Mouse (Mus musculus) T-helper 17 cell (primary cell): ENCODE data around the gene Gm3383.
"Not testable (repeated sequence)": the region's sequence is repeated elsewhere in the genome, so short reads cannot be mapped to it uniquely, and the experiment has no call there.

Experiments used
- in situ Hi-C, 2 experiments: fragments of 300-600 bp; cut with MboI, MseI; formaldehyde crosslinking; loops; 1 replicate in 1 of 2; 2 replicates in 1 of 2; pipeline ENCODE4 v1.15.1; 2025; ENCODE audit warnings: high pct_unique_total_duplicates in 2 of 2

Gm3383 gene

DNA sequence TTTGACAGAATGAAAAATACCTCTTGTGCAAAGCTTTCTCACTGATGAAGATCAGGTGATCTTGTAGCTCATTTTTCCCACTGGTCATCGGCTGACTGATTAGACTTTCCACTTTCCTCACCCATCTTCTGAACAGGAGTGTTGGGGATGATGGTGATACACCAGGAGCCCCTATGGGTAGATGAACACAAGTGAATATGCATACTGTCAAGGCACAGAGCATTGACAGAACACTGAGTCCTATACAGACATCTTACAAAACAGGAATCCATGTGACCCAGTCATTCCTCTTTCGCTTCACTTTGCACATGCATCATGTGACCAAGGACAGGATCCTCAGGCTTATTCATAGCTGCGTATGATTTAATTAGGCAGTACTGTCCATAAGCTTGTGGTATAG lies at the start of gene Gm3383:
Gene Gm3383 (minus strand): TSS at position 101 of the 400 bp plus-strand sequence.
- in situ Hi-C loops: not testable (repeated sequence)

DNA sequence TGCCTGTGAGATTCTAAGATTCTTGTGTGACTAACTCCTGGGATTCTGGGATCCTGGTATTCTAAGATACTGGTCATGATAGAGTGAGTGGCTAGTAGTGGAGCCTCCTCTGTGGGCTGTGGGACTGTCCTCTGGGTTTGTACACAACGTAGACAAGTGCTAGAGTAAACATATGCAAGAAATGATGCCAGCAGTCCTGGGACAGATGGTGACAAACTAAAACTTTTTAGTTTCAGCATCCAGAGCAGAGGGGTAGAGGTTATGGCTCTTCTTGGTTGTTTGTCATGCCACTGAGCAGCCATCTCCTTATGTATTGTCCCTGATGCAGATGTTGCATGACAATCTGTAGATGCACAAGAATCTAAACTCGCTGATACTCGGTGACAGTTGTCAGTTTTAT lies 48.1 kb upstream of the Gm3383 start:
- in situ Hi-C loops: loop anchor here (25.0 kb wide), 2 partner anchors 369 to 1194 kb away; partner anchors contain the start of genes Gm3187 (in 1 of the 2), Gm3239 (in 1 of the 2) and Gm8246 (in 1 of the 2)

DNA sequence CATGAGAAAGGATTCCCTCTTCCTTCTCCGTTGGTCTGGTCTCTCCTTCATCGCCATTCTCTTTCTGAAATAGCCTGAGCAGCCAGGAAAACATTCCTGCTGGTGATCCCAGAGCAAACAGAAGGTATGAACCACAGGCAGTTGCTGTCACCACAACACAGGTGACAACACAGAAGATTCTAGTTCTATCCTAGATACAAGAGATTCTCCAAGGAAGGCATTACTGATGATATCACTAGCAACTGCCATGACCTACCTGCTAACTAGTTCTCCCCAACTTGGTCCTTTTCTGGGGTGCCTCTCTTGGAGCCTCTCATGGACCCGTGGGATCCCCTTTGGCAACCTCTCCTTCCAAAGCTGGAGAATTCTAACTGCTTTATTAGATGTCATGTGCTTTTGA lies 22.4 kb upstream of the Gm3383 start, which contains the start of gene Gm3424:
Gene Gm3424 (minus strand): TSS at position 101 of the 400 bp plus-strand sequence.
- in situ Hi-C loops: loop anchor here in 1 of 2 experiments (25.0 kb wide), 1 partner anchor 593 kb away; no protein-coding TSS in a partner anchor

DNA sequence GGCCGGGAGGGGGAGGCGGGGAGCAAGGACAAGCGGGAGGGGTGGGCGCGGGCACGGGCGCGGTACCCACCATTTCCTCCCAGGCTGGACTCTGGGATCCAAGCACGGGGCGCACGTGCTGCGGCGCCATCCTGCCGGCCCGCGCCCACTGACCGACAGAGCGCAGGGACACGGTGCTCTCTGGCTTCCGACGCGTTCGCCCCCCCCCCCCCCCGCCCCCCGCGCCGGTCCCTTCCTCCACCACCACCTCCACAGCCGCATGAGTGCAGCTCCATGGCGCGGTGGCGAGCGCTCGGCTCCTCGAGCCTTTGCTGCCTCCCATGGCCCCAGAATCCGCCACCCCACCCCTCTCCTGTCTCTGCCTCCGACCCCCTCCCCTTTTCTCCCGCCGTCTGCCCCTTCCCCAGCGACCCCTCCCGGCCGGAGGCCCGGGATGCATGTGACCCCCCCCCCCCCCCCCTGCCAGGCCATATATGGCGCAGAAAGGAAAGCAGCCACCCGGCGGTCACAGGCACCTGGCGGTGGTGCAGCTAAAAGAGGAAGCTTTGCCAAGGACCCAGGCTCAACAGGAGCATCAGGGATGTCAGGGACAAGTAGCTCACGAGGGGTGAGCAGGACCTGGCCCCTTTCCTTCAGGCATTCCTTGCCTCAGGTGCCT lies 5.0 kb upstream of the Gm3383 start:
- in situ Hi-C loops: not testable (repeated sequence)

DNA sequence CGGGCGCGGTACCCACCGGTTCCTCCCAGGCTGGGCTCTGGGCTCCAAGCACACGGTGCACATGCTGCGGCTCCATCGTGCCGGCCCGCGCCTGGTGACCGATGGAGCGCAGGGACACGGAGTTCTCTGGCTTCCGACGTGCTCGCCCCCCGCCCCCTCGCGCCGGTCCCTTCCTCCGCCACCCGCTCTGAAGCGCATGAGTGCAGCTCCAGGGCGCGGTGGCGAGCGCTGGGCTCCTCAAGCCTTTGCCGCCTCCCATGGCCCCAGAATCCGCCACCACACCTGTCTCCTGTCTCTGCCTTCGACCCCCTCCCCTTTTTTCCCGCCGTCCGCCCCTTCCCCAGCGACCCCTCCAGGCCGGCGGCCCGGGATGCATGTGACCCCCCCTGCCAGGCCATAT lies 66.3 kb downstream of the Gm3383 start, which contains the start of gene Gm3373:
Gene Gm3373 (minus strand): TSS at position 101 of the 400 bp plus-strand sequence.
- in situ Hi-C loops: not testable (repeated sequence)

DNA sequence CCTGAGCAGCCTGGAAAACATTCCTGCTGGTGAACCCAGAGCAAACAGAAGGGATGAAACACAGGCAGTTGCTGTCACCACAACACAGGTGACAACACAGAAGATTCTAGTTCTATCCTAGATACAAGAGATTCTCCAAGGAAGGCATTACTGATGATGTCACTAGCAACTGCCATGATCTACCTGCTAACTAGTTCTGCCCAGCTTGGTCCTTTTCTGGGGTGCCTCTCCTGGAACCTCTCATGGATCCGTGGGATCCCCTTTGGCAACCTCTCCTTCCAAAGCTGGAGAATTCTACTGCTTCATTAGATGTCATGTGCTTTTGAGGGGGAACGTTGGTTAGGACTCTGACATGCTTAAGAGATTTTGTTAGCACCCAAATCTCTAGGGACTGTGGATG lies 120.4 kb downstream of the Gm3383 start, which contains the start of gene Gm9603:
Gene Gm9603 (minus strand): TSS at position 101 of the 400 bp plus-strand sequence.
- in situ Hi-C loops: loop anchor here in 1 of 2 experiments (25.0 kb wide), 2 partner anchors 525 to 1425 kb away; partner anchors contain the start of gene Gm21560

DNA sequence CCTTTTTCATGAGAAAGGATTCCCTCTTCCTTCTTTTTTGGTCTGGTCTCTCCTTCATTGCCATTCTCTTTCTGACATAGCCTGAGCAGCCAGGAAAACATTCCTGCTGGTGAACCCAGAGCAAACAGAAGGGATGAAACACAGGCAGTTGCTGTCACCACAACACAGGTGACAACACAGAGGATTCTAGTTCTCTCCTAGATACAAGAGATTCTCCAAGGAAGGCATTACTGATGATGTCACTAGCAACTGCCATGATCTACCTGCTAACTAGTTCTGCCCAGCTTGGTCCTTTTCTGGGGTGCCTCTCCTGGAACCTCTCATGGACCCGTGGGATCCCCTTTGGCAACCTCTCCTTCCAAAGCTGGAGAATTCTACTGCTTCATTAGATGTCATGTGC lies 174.9 kb downstream of the Gm3383 start, which contains the start of gene Gm8265:
Gene Gm8265 (minus strand): TSS at position 101 of the 400 bp plus-strand sequence.
- in situ Hi-C loops: not testable (repeated sequence)
